Mouse (Mus musculus): ENCODE data around the gene Reep6. TPM values are rescaled to one million over a fixed set of nuclear protein-coding genes. Genes with fewer than 3 reads are reported as not detected.

The Reep6 gene
- total RNA-seq, 4 experiments from 2014 or later: 12.0 to 14.8 (median 13.6) TPM

- DNase-seq (ENCODE audit: low spot score in 2 of 2): no peak
These were observed 23.0 kb downstream of the Reep6 start for GRCm38 (mm10) chr10:80352727-80353126.

GRCm38 (mm10) chr10:80355431-80355830, 25.7 kb downstream of the Reep6 start:
- no peak for DNase-seq (ENCODE audit: low spot score in 2 of 2)

- DNase-seq (ENCODE audit: low spot score in 2 of 2): no peak
These were observed 26.4 kb downstream of the Reep6 start, which contains the start of gene Plk5 for GRCm38 (mm10) chr10:80356001-80356682. Gene Plk5 (plus strand): TSS chr10:80356459.

- no peak for DNase-seq (ENCODE audit: low spot score in 2 of 2)
These were observed 27.0 kb downstream of the Reep6 start for GRCm38 (mm10) chr10:80356737-80357136.

GRCm38 (mm10) chr10:80357336-80357735, 27.6 kb downstream of the Reep6 start:
- DNase-seq (ENCODE audit: low spot score in 2 of 2): peak in 1 of 2 experiments; percentile 68

GRCm38 (mm10) chr10:80357994-80358639, 28.4 kb downstream of the Reep6 start:
- DNase-seq (ENCODE audit: low spot score in 2 of 2): no peak

GRCm38 (mm10) chr10:80363734-80364133, 34.0 kb downstream of the Reep6 start:
- DNase-seq (ENCODE audit: low spot score in 2 of 2): no peak

- no peak for DNase-seq (ENCODE audit: low spot score in 2 of 2)
These were observed 36.0 kb downstream of the Reep6 start for GRCm38 (mm10) chr10:80365736-80366135.

GRCm38 (mm10) chr10:80367954-80368353, 38.2 kb downstream of the Reep6 start:
- no peak for DNase-seq (ENCODE audit: low spot score in 2 of 2)

- DNase-seq (ENCODE audit: low spot score in 2 of 2): no peak
These were observed 38.6 kb downstream of the Reep6 start for GRCm38 (mm10) chr10:80368392-80368791.

GRCm38 (mm10) chr10:80369995-80370747, 40.4 kb downstream of the Reep6 start:
- peak in 1 of 2 experiments; percentile 72 for DNase-seq (ENCODE audit: low spot score in 2 of 2)

GRCm38 (mm10) chr10:80371411-80371966, 41.7 kb downstream of the Reep6 start:
- peak in 1 of 2 experiments; percentile 76 for DNase-seq (ENCODE audit: low spot score in 2 of 2)

GRCm38 (mm10) chr10:80371983-80372382, 42.2 kb downstream of the Reep6 start:
- no peak for DNase-seq (ENCODE audit: low spot score in 2 of 2)

- DNase-seq (ENCODE audit: low spot score in 2 of 2): no peak
These were observed 43.0 kb downstream of the Reep6 start for GRCm38 (mm10) chr10:80372706-80373105.

- no peak for DNase-seq (ENCODE audit: low spot score in 2 of 2)
These were observed 44.3 kb downstream of the Reep6 start for GRCm38 (mm10) chr10:80374063-80374462.

- peak; percentile 70 to 86 for DNase-seq (ENCODE audit: low spot score in 2 of 2)
These were observed 46.4 kb downstream of the Reep6 start for GRCm38 (mm10) chr10:80376160-80376559.

GRCm38 (mm10) chr10:80377716-80378115, 48.0 kb downstream of the Reep6 start:
- DNase-seq (ENCODE audit: low spot score in 2 of 2): no peak

- no peak for DNase-seq (ENCODE audit: low spot score in 2 of 2)
These were observed 53.0 kb downstream of the Reep6 start for GRCm38 (mm10) chr10:80382641-80383365.

GRCm38 (mm10) chr10:80383431-80383830, 53.7 kb downstream of the Reep6 start:
- DNase-seq (ENCODE audit: low spot score in 2 of 2): no peak

- DNase-seq (ENCODE audit: low spot score in 2 of 2): no peak
These were observed 54.4 kb downstream of the Reep6 start for GRCm38 (mm10) chr10:80384115-80384639.

GRCm38 (mm10) chr10:80384709-80385108, 55.0 kb downstream of the Reep6 start:
- DNase-seq (ENCODE audit: low spot score in 2 of 2): no peak

All from left cerebral cortex, adult 8-10 months (tissue).